Mouse (Mus musculus) kidney, postnatal 25 days (tissue): ENCODE results near the gene Pstpip1.

Experiments
- DNase-seq, 2 experiments: peaks; one replicate each; pipeline ENCODE4 v3.0.0; 2021; ENCODE audit warnings: mixed read lengths in 2 of 2

Pstpip1 gene

DNA sequence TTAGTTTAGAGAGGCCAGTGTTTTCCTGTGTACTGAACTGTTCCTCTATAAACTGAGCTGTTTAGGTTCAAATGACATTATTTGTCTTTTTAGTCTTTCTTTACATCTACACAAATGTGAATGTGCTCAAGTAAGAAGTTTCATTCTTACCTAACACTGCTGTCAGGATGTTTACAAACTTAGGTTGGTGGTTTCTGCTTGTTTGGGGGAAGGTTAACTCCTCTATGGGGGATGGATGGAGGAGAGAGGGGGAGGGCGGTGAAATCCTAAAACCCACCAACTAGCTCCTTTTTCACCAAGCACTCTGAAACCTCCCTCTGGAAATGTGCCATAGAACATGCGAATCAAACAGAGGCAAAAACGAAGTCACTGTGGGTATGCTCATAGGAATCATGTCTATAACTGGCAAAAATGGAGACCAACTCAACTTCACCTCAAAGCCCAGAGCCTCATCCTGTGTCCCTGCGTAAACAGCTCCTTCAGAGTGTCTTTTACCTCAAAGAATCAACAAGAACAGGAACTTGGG lies 62.8 kb downstream of the Pstpip1 start:
- no peak for DNase-seq

DNA sequence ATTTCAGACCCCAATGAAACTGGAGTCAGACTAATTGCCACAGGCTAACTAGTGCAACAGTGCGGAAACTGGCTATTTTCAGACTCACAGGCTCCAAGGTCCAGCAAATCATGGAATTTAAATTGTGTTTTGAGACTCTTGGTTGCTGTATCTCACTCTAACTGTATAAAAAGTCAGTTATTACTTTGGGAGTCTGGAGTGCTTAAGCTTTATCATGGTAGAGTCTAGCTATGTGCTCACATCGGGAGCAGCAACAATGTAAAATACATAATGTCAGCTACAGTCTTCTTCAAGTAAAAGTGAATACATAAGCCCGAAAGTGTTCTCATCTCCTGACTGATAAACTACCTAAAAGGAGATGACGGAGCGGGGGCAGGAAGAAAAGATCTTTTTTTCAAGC lies 64.8 kb downstream of the Pstpip1 start:
- peak in 1 of 2 experiments; percentile 11 for DNase-seq

DNA sequence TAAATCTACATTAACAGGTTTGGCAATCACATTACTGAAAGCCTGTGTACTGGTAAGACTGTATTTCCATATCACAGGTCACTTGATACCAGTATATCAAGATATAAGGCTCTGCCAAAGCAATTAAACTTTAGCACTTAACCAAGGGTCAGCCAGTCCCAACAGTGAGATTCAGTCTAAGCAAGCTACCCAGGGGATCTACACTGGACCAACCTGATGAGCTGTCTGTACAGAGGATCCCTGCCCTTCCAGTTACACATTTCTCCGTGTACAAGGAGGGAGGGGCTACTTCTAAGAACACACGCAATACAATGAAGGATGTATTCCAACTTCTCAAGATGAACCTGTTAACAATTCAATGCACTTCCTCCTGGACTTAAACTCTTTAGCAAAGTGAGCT lies 68.3 kb downstream of the Pstpip1 start:
- DNase-seq = no peak

DNA sequence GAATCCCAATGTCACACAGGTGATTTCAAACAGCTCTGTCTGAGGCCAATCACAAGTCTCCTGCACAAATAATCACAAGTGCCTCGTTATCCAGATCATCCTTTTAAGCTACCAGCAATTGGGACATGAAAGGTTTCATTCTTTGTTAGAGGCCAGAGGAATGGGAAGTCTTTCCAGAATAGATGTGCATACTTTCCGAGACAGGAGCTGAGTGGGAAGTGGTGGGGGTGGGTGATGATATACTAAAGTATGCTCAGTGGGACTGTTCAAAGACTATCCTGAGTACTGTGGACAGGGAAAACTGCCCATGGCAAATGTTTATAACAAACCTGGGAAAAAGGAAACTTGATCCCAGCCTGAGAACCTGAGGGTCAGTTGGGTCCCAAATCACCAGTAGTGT lies 69.7 kb downstream of the Pstpip1 start:
- no peak for DNase-seq

DNA sequence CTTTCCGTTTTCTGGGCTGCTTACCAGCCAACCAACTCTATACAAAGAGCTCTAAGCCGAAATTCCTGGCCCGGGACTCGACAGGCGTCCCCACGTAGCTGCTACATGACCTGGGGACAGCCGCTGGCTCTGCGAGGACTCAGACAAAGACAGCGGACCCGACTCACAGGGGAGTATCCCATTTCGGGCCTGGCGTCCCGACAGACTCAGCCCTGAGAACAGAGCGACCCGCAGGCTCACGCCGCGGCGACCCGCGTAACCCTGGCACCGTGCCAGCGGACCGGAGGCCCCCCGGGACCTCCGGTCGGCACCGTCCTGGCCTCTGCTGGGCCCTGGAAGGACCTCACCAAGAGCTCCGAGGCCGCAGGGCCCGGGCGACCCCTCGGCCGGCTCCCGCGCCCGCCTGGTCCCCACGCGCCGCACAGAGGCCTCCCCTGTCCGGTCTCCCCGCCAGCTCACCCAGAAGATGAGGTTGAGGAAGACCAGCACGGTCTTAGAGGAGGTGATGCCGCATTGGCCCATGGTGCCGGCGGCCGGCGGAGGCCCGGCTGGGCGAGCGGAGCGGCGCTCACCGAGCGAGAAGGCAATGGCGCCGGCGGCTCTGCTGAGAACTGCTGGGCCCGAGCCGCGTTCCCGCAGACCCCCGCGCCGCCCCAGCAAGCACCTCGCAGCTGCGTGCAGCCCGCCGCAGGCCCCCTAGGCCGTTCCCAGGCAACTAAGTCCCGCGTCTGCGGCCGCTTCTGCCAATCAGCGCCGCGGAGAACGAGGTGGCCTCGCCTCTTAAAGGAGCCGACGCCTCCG lies 70.8 kb downstream of the Pstpip1 start:
- peak; percentile 90 to 95 for DNase-seq

DNA sequence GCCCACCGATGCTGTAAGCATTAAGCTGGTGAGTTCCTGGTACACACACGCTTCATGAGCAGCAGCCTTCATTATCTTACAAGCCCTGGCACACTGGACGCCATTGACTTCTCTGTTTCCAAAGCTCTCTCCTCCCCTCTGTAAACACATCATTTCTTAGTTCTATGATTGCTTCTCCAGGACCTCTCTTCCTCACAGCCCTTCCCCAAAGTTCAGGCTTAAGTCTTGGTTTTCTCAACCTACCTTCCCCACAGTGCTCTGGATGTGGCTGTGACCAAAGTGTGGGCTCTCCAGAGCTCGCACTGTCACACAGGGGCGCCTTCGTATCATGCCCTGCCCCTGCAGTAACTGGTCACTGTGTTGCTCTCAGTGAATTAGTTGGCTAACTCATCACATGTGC lies 75.6 kb downstream of the Pstpip1 start, which contains the start of gene Tspan3:
Tspan3 (minus strand) TSS at position 101 of the 400 bp plus-strand sequence.
- DNase-seq = no peak

DNA sequence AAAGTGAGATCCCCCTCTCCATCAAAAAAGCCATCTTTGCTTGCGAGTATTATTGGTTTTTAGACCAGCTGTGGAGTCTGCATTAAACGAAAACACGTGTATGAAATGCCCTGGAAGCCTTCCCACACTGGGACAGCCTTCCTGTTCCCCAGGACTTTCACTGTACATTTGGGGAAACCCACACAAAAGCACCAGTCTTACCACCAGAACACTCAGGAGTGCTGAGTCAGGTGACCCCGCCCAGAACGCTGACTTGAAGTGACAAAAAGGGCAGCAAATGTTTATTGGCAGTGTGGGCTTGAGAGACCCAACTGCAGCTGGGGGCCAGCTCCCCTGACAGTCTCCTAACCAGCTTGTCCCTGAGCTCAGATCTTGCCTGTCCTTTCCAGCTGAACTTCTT lies 76.4 kb downstream of the Pstpip1 start:
- no peak for DNase-seq

DNA sequence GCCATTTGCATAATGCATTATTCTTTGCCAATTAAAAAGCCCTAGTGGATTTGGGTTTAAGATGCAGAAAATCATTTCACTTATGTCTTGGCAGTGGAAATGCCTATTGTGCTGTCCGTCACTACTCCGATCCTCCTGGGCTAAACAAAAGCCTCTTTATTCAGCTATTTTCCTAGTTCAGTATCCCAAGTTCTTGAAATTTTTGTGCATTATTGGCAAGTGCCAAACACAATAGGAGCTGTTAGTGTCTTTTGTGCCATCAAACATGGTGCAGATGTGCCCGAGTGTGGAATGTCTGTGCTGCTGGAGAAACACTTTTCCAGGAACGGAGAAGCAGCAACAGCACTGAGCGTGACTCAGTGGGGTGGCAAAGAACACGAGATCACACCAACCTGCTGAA lies 77.9 kb downstream of the Pstpip1 start:
- DNase-seq = no peak

DNA sequence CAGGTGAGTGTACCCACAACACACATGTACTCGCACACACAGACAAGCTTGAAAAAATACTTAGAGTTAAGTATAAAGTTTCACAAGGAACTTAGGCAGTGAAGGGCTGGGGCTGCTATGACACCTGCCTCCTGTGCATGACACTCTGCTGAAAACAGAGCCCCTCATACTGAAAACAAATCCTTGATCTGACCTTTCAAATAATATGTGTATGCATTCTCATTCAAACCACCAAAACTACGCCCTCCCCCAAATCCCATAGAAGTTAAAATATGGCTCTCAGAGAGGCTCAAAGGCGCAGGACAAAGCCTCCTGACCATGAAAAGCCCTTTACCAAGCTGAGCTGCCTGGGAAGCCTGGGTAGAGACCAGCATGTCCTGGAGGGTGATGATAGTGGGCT lies 85.6 kb downstream of the Pstpip1 start:
- no peak for DNase-seq

DNA sequence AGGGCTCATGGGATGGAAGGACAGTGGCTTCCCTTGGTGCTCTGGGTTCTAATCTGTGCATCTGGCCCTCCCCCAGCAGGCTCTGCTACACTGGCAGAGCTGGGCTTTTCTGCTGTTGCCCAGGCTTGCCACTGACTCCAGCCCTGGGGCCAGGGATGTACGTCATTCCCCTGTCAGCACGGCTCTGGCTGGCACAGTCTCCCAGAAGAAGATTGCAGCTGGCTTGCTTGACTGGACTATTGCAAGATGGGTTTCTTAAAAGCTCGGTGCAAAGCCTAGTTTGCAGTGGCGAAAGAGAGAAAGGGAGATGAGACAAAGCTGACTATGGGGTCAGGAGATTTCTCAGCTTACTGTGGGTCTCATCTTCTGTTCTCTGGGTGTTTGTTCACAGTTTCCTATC lies 87.6 kb downstream of the Pstpip1 start:
- no peak for DNase-seq
